Mouse (Mus musculus) MEL (cell line): ENCODE results near the gene Wars2.

Experiments used
- CTCF ChIP-seq, 3 experiments: IDR thresholded peaks in 2 of 3; conservative IDR thresholded peaks in 1 of 3; 2 replicates each; pipeline ENCODE4 v1.5.1; 2011 to 2012; ENCODE audit warnings: low read length in 3 of 3, low read depth in 2 of 3, mild to moderate bottlenecking in 2 of 3, improper control_type of control experiment in 1 of 3, inconsistent platforms in 1 of 3, mixed read lengths in 1 of 3, moderate library complexity in 1 of 3; ENCODE audit not compliant: control insufficient read depth in 1 of 3, insufficient read depth in 1 of 3, poor library complexity in 1 of 3, severe bottlenecking in 1 of 3
- GABPA ChIP-seq: IDR thresholded peaks from 2 replicates; pipeline ENCODE4 v1.6.1; 2012; ENCODE audit warnings: low read depth, mild to moderate bottlenecking, inconsistent platforms, low read length, improper control_type of control experiment, moderate library complexity
- HCFC1 ChIP-seq: IDR thresholded peaks from 2 replicates; pipeline ENCODE4 v1.6.1; 2012; ENCODE audit warnings: low read depth, mild to moderate bottlenecking, inconsistent platforms, low read length, improper control_type of control experiment, moderate library complexity
- POLR2A ChIP-seq, 2 experiments: IDR thresholded peaks; 2 replicates each; pipeline ENCODE4 v1.6.1; 2011 to 2012; ENCODE audit warnings: low read length in 2 of 2, mild to moderate bottlenecking in 2 of 2, control low read depth in 1 of 2, improper control_type of control experiment in 1 of 2, low read depth in 1 of 2, moderate library complexity in 1 of 2; ENCODE audit not compliant: control insufficient read depth in 1 of 2, insufficient read depth in 1 of 2, poor library complexity in 1 of 2
- TBP ChIP-seq: IDR thresholded peaks from 2 replicates; pipeline ENCODE4 v1.8.0; 2011; ENCODE audit warnings: low read depth, low read length, improper control_type of control experiment
- UBTF ChIP-seq: IDR thresholded peaks from 2 replicates; pipeline ENCODE4 v1.6.1; 2012; ENCODE audit warnings: low read depth, mild to moderate bottlenecking, inconsistent platforms, low read length, improper control_type of control experiment, moderate library complexity, borderline replicate concordance; ENCODE audit not compliant: insufficient read depth
- USF2 ChIP-seq, 2 experiments: IDR thresholded peaks; 2 replicates each; pipeline ENCODE4 v1.6.1; 2011 to 2012; ENCODE audit warnings: improper control_type of control experiment in 2 of 2, low read length in 2 of 2, borderline replicate concordance in 1 of 2, inconsistent platforms in 1 of 2, low read depth in 1 of 2, mild to moderate bottlenecking in 1 of 2; ENCODE audit not compliant: insufficient read depth in 1 of 2

DNA sequence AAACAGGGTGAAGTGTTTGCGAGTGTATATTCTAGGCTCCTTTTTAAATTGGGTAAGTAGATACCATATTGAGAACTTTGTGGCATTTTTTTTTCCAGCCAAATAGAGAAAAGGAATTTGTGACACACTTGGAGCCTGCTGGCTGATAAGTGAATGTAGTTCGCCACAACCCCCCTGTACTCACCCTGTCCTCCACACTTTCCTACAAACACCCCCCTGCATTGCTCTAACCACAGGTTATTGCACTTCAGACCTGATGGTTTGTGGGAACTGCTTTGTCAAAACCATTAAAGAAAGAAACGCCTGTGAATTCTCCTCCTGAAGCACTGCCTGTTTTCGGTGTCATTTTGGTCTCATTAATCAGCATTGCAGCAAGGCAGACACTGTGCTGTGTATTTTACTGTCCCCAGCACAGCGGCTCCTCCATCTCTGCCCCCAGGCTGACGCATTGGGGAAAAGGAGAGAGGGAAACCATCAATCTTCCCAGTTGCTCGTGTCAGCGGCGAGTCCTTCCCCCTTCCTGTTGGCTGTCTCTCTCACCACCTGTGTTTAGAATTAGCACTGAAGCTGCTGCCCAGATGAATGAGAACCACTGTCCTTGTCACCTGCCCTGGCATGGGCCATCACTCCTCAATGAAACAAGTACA lies 33.9 kb downstream of the Wars2 start:
- TF ChIP-seq CTCF (IDR thresholded peaks at IDR 0.05 in 2 of 3, conservative IDR thresholded peaks at IDR 0.05 in 1 of 3; ENCODE audit: control insufficient read depth in 1 of 3, insufficient read depth in 1 of 3, low read depth in 2 of 3, low read length in 3 of 3, poor library complexity in 1 of 3, severe bottlenecking in 1 of 3) (no peak), TBP (no peak), UBTF (no peak), POLR2A (IDR thresholded peaks at IDR 0.05; ENCODE audit: control insufficient read depth in 1 of 2, insufficient read depth in 1 of 2, low read depth in 1 of 2, low read length in 2 of 2, poor library complexity in 1 of 2) (no peak), GABPA (no peak), USF2 (IDR thresholded peaks at IDR 0.05; ENCODE audit: borderline replicate concordance in 1 of 2, insufficient read depth in 1 of 2, low read depth in 1 of 2, low read length in 2 of 2) (no peak), HCFC1 (no peak)
